ENCODE assay signal across 23 mouse cellular contexts in the genomic region with DNA sequence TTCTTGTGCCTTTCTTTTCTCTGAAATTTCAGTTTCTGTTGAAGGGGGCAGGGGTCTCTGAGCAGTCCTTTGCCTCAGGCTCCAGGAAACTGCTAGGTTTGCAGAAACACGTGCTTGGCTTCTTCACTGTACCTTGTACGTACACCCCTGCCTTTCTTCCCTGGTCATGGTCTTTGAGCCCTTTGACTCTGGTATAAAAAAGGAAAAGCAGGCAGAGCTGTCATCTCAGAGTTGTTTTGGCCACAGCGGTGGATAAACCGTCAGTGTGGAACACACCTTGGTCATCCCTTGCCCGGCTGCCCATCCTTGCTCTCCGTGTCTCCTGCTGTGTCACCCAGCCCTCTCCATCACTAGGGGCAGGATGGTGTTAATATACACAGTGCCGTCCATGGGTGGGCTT. TPM values are rescaled to one million over a fixed set of nuclear protein-coding genes. Genes with fewer than 3 reads are reported as not detected.
DNase-seq lines count a peak whose midpoint lies in the region; ATAC-seq and TF ChIP-seq lines count a peak whose summit lies in the region.
"Had no signal": no experiment of that assay in that cellular context is flagged by ENCODE, and none has a peak within 500 bp of the region (broad histone marks: within the 10 kb centered on the region; RNA-seq: fewer than 3 reads in every experiment).

No protein-coding gene starts in this region.

- TF ChIP-seq CTCF in midbrain, postnatal 0 days (IDR thresholded peaks at IDR 0.05), result no peak

- H3K36me3 ChIP-seq in kidney, embryonic 16.5 days (ENCODE audit: insufficient read depth, low read length), result no peaks in the 10 kb centered on the region
- H3K36me3 ChIP-seq in midbrain, embryonic 11.5 days (ENCODE audit: control insufficient read depth, insufficient read depth, low read length), result no peaks in the 10 kb centered on the region
- no peaks in the 10 kb centered on the region for H3K36me3 ChIP-seq in midbrain, postnatal 0 days (ENCODE audit: insufficient read depth, low read length)
- H3K36me3 ChIP-seq: embryonic facial prominence, embryonic 10.5 days; embryonic facial prominence, embryonic 12.5 days; G1E had no signal

- DNase-seq in kidney, adult 11 months, result peak; percentile 36
- DNase-seq in kidney, adult 9 months, result peak; percentile 68
- DNase-seq in kidney, postnatal 10 days, result no peak
- peak; percentile 23 to 57 for DNase-seq in kidney, postnatal 25 days
- no peak for DNase-seq in kidney, postnatal 14 days
- peak; percentile 31 for DNase-seq in midbrain, embryonic 11.5 days (ENCODE audit: low spot score, missing footprints)
- DNase-seq in midbrain, postnatal 0 days (ENCODE audit: low spot score), result no peak
- DNase-seq: adrenal gland, adult 8-10 months; adrenal gland, postnatal 14 days; adrenal gland, postnatal 36 days; cerebellum, adult 11-12 months; cerebellum, adult 2 months; cerebellum, adult 9-10 months; cerebellum, postnatal 10 days; cerebellum, postnatal 25 days had no signal

- H3K4me2 ChIP-seq in kidney, embryonic 16.5 days (replicated peaks; ENCODE audit: low read depth, low read length), result no peak overlapping the region
- no peak overlapping the region for H3K4me2 ChIP-seq in midbrain, embryonic 11.5 days
- no peak overlapping the region for H3K4me2 ChIP-seq in midbrain, postnatal 0 days (ENCODE audit: low read depth, low read length, poor library complexity, severe bottlenecking)
- H3K4me2 ChIP-seq: embryonic facial prominence, embryonic 12.5 days; forebrain, embryonic 13.5 days had no signal

- ATAC-seq in kidney, embryonic 16.5 days (ENCODE audit: low FRiP score, low TSS enrichment), result no peak
- ATAC-seq in midbrain, embryonic 11.5 days (ENCODE audit: low FRiP score), result no peak
- ATAC-seq in midbrain, postnatal 0 days (ENCODE audit: low FRiP score), result no peak
- ATAC-seq: activated CD4-positive, CD25-positive, alpha-beta regulatory T cell, adult 4 months; CD4-positive, CD25-positive, alpha-beta regulatory T cell, adult 4 months; forebrain, embryonic 13.5 days; Patski had no signal

- no peak overlapping the region; the same call in 1 of the 2 replicates for H3K27ac ChIP-seq in kidney, embryonic 16.5 days (ENCODE audit: low read length)
- H3K27ac ChIP-seq in midbrain, embryonic 11.5 days (ENCODE audit: low read depth, low read length), result no peak overlapping the region
- H3K27ac ChIP-seq in midbrain, postnatal 0 days (ENCODE audit: low read depth, low read length), result no peak overlapping the region
- H3K27ac ChIP-seq: embryonic facial prominence, embryonic 10.5 days; embryonic facial prominence, embryonic 12.5 days; forebrain, embryonic 13.5 days had no signal

- no peak overlapping the region for H3K4me3 ChIP-seq in kidney, embryonic 16.5 days (ENCODE audit: low read length)
- H3K4me3 ChIP-seq in midbrain, embryonic 11.5 days (ENCODE audit: low read depth, low read length), result no peak overlapping the region
- H3K4me3 ChIP-seq in midbrain, postnatal 0 days (ENCODE audit: low read depth, low read length), result no peak overlapping the region
- H3K4me3 ChIP-seq: embryonic facial prominence, embryonic 10.5 days; embryonic facial prominence, embryonic 12.5 days; forebrain, embryonic 13.5 days had no signal

- 58% methylated on average over 7 of the region's 7 CpGs for WGBS in kidney, embryonic 16.5 days
- WGBS in midbrain, embryonic 11.5 days, result 85% methylated on average over 7 of the region's 7 CpGs
- WGBS in midbrain, postnatal 0 days, result 79% methylated on average over 7 of the region's 7 CpGs

- H3K4me1 ChIP-seq in kidney, embryonic 16.5 days (ENCODE audit: insufficient read depth, low read length), result peaks cover 24% of the 10 kb centered on the region
- H3K4me1 ChIP-seq in midbrain, embryonic 11.5 days (ENCODE audit: control insufficient read depth, insufficient read depth, low read length), result no peaks in the 10 kb centered on the region
- H3K4me1 ChIP-seq in midbrain, postnatal 0 days (ENCODE audit: insufficient read depth, low read length), result no peaks in the 10 kb centered on the region
- H3K4me1 ChIP-seq: embryonic facial prominence, embryonic 10.5 days; embryonic facial prominence, embryonic 12.5 days; forebrain, embryonic 13.5 days had no signal

- no peaks in the 10 kb centered on the region for H3K9me3 ChIP-seq in kidney, embryonic 16.5 days (ENCODE audit: low read length)
- H3K9me3 ChIP-seq in midbrain, embryonic 11.5 days (ENCODE audit: control insufficient read depth, low read length), result no peaks in the 10 kb centered on the region
- no peaks in the 10 kb centered on the region for H3K9me3 ChIP-seq in midbrain, postnatal 0 days (ENCODE audit: low read length)
- H3K9me3 ChIP-seq: embryonic facial prominence, embryonic 10.5 days; embryonic facial prominence, embryonic 12.5 days; forebrain, embryonic 13.5 days; G1E had no signal

- no peaks in the 10 kb centered on the region for H3K27me3 ChIP-seq in kidney, embryonic 16.5 days (ENCODE audit: insufficient read depth, low read length)
- H3K27me3 ChIP-seq in midbrain, embryonic 11.5 days (ENCODE audit: control insufficient read depth, insufficient read depth, low read length), result no peaks in the 10 kb centered on the region
- H3K27me3 ChIP-seq in midbrain, postnatal 0 days (ENCODE audit: insufficient read depth, low read length), result no peaks in the 10 kb centered on the region
- H3K27me3 ChIP-seq: embryonic facial prominence, embryonic 12.5 days; forebrain, embryonic 13.5 days had no signal

- no peak overlapping the region for H3K9ac ChIP-seq in kidney, embryonic 16.5 days (replicated peaks; ENCODE audit: low read length)
- H3K9ac ChIP-seq in midbrain, embryonic 11.5 days (ENCODE audit: low read length), result no peak overlapping the region
- H3K9ac ChIP-seq in midbrain, postnatal 0 days (replicated peaks; ENCODE audit: low read length, poor library complexity, severe bottlenecking), result no peak overlapping the region
- H3K9ac ChIP-seq: embryonic facial prominence, embryonic 12.5 days; forebrain, embryonic 13.5 days had no signal

RNA-seq across cellular contexts. Expression of a gene that starts 23.6 kb away (rescaled TPM):
- polyA plus RNA-seq in kidney, embryonic 16.5 days (2015; fragmentation: Nextera tagmentation; extraction: Ambion mirVana), result 251 and 263 TPM in 2 replicates
- 178 and 193 TPM in 2 replicates for polyA plus RNA-seq in midbrain, embryonic 11.5 days (2014; fragmentation: Nextera tagmentation; extraction: Ambion mirVana)
- 125 and 127 TPM in 2 replicates for total RNA-seq in midbrain, postnatal 0 days (2014; rRNA removed)
- polyA plus RNA-seq in midbrain, postnatal 0 days (2015; fragmentation: Nextera tagmentation; extraction: Ambion mirVana), result 133 and 134 TPM in 2 replicates

RNA-seq across cellular contexts. Expression of a gene that starts 59.2 kb away (rescaled TPM):
- polyA plus RNA-seq in kidney, embryonic 16.5 days (2015; fragmentation: Nextera tagmentation; extraction: Ambion mirVana), result 407 and 427 TPM in 2 replicates
- 209 and 210 TPM in 2 replicates for polyA plus RNA-seq in midbrain, embryonic 11.5 days (2014; fragmentation: Nextera tagmentation; extraction: Ambion mirVana)
- 337 and 343 TPM in 2 replicates for total RNA-seq in midbrain, postnatal 0 days (2014; rRNA removed)
- polyA plus RNA-seq in midbrain, postnatal 0 days (2015; fragmentation: Nextera tagmentation; extraction: Ambion mirVana), result 412 and 433 TPM in 2 replicates

Comparison
In these comparisons a context has a peak if more than half of its experiments do, and no peak if none do; other contexts are left out.
1. DNase-seq: peak in kidney, adult 11 months (single experiment), kidney, adult 9 months (single experiment), kidney, postnatal 25 days (2 of 2) and midbrain, embryonic 11.5 days (single experiment); none in kidney, postnatal 10 days (single experiment), kidney, postnatal 14 days (single experiment) and midbrain, postnatal 0 days (single experiment).